Mouse (Mus musculus) skeletal muscle tissue, adult 2 months (tissue): ENCODE measurements around the gene Rfx8.

Source experiments
- DNase-seq: peaks from one replicate; pipeline ENCODE4 v3.0.0-alpha.2; 2012; ENCODE audit warnings: low read depth, low spot score

The Rfx8 gene

GRCm38 (mm10) chr1:39649691-39650434 lies 70.9 kb downstream of the Rfx8 start:
- no peak for DNase-seq

GRCm38 (mm10) chr1:39648584-39648983 lies 72.2 kb downstream of the Rfx8 start:
- no peak for DNase-seq

GRCm38 (mm10) chr1:39645905-39646759 lies 74.7 kb downstream of the Rfx8 start:
- peak; percentile 32 for DNase-seq

- DNase-seq = no peak
Measured at GRCm38 (mm10) chr1:39644333-39644732, 76.5 kb downstream of the Rfx8 start.

- no peak for DNase-seq
Measured at GRCm38 (mm10) chr1:39641667-39642066, 79.1 kb downstream of the Rfx8 start.

DNA sequence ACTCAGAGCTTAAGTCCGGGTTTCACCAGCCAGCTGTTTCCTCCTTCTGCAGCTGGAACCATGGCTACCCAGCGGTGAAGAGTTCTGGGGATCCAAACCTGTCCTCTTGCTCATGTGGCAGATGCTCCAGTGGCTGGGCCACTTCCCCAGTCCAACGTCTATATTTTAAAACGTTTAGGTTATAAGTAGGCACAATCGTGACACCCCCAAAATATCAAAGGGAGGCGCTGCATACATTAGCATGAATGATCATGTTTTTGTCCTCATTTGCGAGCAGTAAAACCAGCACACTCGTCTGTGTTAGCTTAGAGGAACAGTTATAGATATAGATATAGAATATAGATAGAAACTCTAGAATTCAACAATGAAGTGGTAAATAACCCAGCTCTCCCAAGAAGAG lies 83.7 kb downstream of the Rfx8 start:
- no peak for DNase-seq

- DNase-seq = no peak
Measured at GRCm38 (mm10) chr1:39636660-39637059, 84.1 kb downstream of the Rfx8 start.

- DNase-seq = no peak
Measured at GRCm38 (mm10) chr1:39636196-39636595, 84.6 kb downstream of the Rfx8 start.

DNA sequence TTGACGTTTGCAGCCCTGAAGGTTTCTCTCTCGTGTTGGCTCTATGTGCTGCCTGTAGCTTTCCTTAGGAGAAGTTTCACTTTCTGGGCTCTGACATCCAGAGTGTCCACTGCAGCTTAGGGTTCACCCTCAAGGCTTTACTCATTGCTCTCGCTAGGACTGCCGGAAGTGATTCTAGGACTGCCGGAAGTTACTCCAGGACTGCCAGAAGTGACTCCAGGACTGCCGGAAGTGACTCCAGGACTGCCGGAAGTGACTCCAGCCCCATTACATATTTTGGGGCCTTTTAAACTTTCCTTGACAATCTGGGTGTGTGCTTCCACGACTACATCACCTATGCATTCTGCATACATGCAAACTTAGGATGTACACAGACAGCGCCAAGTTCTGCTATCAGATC lies 92.2 kb downstream of the Rfx8 start:
- no peak for DNase-seq

DNA sequence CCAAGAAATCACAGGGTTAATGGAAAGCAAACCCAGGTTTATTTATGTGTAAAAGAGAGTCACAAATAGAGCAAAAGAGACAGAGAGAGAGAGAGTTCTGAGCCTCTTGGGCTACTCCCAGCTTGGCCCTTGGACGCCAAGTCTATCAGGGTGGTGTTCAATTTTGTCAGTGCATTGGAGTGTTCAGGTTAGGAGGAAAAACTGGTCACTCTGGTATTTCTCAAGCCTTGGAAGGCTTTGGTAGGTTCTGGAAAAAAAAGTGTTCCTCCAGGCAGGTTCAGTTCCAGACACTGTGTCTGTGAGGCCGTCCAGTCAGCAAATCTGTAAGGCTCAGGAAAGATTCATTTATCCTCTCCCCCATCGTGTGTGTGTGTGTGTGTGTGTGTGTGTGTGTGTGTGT lies 95.3 kb downstream of the Rfx8 start:
- no peak for DNase-seq

- DNase-seq = no peak
Measured at GRCm38 (mm10) chr1:39623729-39624128, 97.1 kb downstream of the Rfx8 start.

DNA sequence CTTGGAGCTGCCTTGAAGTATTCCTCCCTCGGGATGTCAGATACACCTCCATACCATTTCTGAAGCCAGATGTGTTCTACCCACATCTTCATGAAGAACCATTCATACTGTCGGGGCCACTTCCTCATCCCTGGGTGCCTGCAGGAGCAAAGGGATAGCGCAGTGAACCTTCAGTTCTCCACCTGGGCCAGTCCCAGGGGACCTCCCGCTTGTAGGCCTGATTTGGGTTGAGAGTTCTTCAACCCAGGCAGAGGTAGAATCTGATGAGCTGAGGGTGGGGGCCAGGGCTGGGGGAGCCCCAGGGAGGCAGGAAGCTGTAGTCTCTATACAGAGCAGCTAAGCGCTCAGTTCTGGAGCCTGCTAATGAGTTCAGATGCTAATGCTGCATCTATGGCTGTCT lies 97.7 kb downstream of the Rfx8 start:
- DNase-seq = no peak

GRCm38 (mm10) chr1:39618524-39618923 lies 102.3 kb downstream of the Rfx8 start:
- DNase-seq = no peak

DNA sequence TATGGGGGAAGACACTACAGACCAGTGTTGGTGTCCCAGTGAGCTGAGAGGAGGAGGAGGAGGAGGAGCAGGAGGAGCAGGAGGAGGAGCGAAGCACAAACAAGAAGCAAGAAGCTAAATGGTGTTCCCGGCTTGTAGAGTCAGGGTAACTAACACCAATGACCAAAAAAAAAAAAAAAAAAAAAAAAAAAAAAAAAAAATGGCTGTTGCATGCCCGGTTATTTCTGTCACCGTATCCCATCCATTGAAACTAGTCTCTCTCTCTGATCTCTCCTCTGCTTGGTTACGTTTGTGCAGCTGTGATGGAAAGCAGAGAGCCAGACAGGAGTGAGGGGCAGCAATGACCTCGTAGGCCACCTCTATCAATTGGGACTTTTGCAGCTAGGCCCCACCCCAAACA lies 105.3 kb downstream of the Rfx8 start:
- DNase-seq = no peak
